Mouse (Mus musculus): Measurements from ENCODE around the gene Thap4. TPM values are rescaled to one million over a fixed set of nuclear protein-coding genes. Genes with fewer than 3 reads are reported as not detected.

Gene Thap4
- total RNA-seq, 4 experiments from 2014 or later = 45.0 to 54.2 (median 51.8) TPM

Other genes with a start within 250 kb of the Thap4 start
- 10 to 100 TPM; 17.1 to 26.1 (median 24.0) TPM for gene Farp2, start 242.8 kb downstream of the Thap4 start, total RNA-seq (2022)
- 100 to 1,000 TPM; 135 to 201 (median 170) TPM for gene Stk25, start 96.2 kb downstream of the Thap4 start, total RNA-seq (2022)
- gene Bok, start 69.2 kb downstream of the Thap4 start, total RNA-seq (2022) = 10 to 100 TPM in 3 of 4 experiments, 1 to 10 TPM in 1; 9.1 to 13.5 (median 11.1) TPM
- gene Atg4b, start 3.4 kb downstream of the Thap4 start, total RNA-seq (2022) = 100 to 1,000 TPM in 2 of 4 experiments, 10 to 100 TPM in 2; 80.6 to 135 (median 109) TPM
- 10 to 100 TPM; 60.0 to 89.7 (median 75.5) TPM for gene Dtymk, start 47.1 kb upstream of the Thap4 start, total RNA-seq (2022)
- 10 to 100 TPM; 16.6 to 21.9 (median 20.8) TPM for gene Ing5, start 49.1 kb upstream of the Thap4 start, total RNA-seq (2022)
- gene D2hgdh, start 70.0 kb upstream of the Thap4 start, total RNA-seq (2022) = 10 to 100 TPM; 66.1 to 75.9 (median 74.2) TPM
- under 1 TPM in 1 of 4 experiments, not detected in 3; 0.44 TPM for gene Gal3st2, start 106.4 kb upstream of the Thap4 start, total RNA-seq (2022)
- under 1 TPM in 3 of 4 experiments, not detected in 1; 0.20 to 0.45 (median 0.30) TPM for gene Gal3st2b, start 163.4 kb upstream of the Thap4 start, total RNA-seq (2022)
- gene Gal3st2c, start 235.6 kb upstream of the Thap4 start, total RNA-seq (2022) = under 1 TPM; 0.06 to 0.16 (median 0.11) TPM